Mouse (Mus musculus): ENCODE results near the gene Batf.

DNA sequence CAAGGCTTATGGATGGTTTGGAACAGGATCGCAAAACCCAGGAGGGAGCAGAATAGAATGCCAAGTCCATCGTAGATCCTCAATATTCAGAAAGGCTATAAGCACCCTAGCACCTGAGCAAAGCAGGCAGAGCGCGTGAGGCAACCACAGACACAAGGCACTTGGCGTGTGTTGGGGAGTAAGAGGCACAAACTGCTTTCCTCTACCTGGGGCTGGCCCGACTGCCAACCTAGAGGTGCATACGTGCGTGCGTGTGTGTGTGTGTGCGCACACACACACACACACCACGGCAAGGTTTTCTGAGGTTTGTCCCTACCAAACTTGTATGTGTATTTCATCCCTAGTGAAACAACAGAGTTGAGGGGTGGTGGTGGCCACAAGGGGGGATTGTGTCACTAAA, 20.9 kb downstream of the Batf start:
- no peak for TF ChIP-seq CTCF (IDR thresholded peaks at IDR 0.05; ENCODE audit: control insufficient read depth, insufficient read depth, insufficient read length)
- no peak for TF ChIP-seq CEBPB (IDR thresholded peaks at IDR 0.05; ENCODE audit: low read depth)
- no peak for TF ChIP-seq MAX (IDR thresholded peaks at IDR 0.05)

Data from C2C12 (cell line).